Mouse (Mus musculus): ENCODE measurements around the gene Smyd5. TPM values are rescaled to one million over a fixed set of nuclear protein-coding genes. Genes with fewer than 3 reads are reported as not detected.

Gene Smyd5
- polyA plus RNA-seq, 1 experiment from 2014 or later: 42.5 TPM

- H3K27ac ChIP-seq (ENCODE audit: low read depth, low read length): no peak overlapping the region
- ATAC-seq (replicated peaks; ENCODE audit: insufficient number of reproducible peaks, low FRiP score, low TSS enrichment): no peak
- H3K27me3 ChIP-seq (ENCODE audit: control insufficient read depth, insufficient read depth, low read length): peaks cover 23% of the 10 kb centered on the region
- no peaks in the 10 kb centered on the region for H3K36me3 ChIP-seq (ENCODE audit: control insufficient read depth, insufficient read depth, low read length)
- no peak overlapping the region for H3K4me2 ChIP-seq
- WGBS (ENCODE audit: insufficient replicate concordance): 73% methylated on average over 3 of the region's 3 CpGs
- H3K9me3 ChIP-seq (replicated peaks; ENCODE audit: control insufficient read depth, low read length): no peaks in the 10 kb centered on the region
- H3K4me3 ChIP-seq (ENCODE audit: low read depth, low read length): no peak overlapping the region
- no peaks in the 10 kb centered on the region for H3K4me1 ChIP-seq (ENCODE audit: control insufficient read depth, insufficient read depth, low read length)
- H3K9ac ChIP-seq (ENCODE audit: low read depth, low read length): no peak overlapping the region
Observed at GRCm38 (mm10) chr6:85489717-85490116, 57.9 kb downstream of the Smyd5 start.

DNA sequence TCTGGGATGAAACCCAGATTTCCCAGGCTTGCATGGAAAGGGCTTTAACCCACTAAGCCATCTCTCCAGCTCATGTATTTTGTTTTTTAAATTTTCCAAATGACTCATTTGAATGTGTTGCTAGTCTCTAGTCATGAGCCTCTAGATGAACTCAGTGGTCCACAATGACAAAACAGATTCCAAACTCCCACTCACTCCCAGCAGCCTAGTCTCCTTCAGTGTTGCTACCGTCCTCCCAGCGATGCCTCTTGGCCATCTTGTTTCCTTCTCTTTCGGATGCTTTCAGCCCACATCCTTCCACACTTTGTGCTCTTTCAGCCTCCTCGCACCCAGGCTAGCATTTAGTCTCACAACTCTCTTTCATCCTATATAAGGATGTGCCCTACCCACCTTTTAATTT lies 58.5 kb downstream of the Smyd5 start:
- Histone ChIP-seq H3K9ac (ENCODE audit: low read depth, low read length) (no peak overlapping the region), H3K27me3 (ENCODE audit: control insufficient read depth, insufficient read depth, low read length) (peaks cover 18% of the 10 kb centered on the region), H3K4me1 (ENCODE audit: control insufficient read depth, insufficient read depth, low read length) (no peaks in the 10 kb centered on the region), H3K4me3 (ENCODE audit: low read depth, low read length) (no peak overlapping the region), H3K36me3 (ENCODE audit: control insufficient read depth, insufficient read depth, low read length) (no peaks in the 10 kb centered on the region), H3K9me3 (replicated peaks; ENCODE audit: control insufficient read depth, low read length) (no peaks in the 10 kb centered on the region), H3K4me2 (no peak overlapping the region), H3K27ac (ENCODE audit: low read depth, low read length) (no peak overlapping the region)
- WGBS (ENCODE audit: insufficient replicate concordance): 83% methylated on average over 4 of the region's 4 CpGs
- no peak for ATAC-seq (replicated peaks; ENCODE audit: insufficient number of reproducible peaks, low FRiP score, low TSS enrichment)

DNA sequence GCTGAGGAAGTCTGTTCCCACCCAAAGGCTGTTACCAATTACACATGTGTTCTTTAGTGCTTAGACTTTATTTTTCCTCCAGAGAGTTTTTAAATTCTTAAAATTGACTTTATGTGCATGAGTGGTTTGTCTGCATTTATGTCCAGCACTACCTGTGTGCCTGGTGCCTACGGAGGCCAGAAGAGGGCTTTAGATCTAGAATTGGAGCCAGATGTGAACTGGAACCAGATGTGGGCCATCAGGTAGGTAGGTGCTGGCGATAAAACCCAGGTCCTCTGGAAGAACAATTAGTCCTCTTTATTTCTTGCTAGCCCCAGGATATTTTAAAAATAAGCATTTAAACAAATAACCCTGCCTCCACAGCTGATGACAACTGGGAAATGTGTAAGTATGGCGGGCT lies 59.8 kb downstream of the Smyd5 start:
- Histone ChIP-seq H3K27ac (ENCODE audit: low read depth, low read length) (no peak overlapping the region), H3K4me2 (no peak overlapping the region), H3K36me3 (ENCODE audit: control insufficient read depth, insufficient read depth, low read length) (no peaks in the 10 kb centered on the region), H3K4me3 (ENCODE audit: low read depth, low read length) (no peak overlapping the region), H3K4me1 (ENCODE audit: control insufficient read depth, insufficient read depth, low read length) (no peaks in the 10 kb centered on the region), H3K9ac (ENCODE audit: low read depth, low read length) (no peak overlapping the region), H3K27me3 (ENCODE audit: control insufficient read depth, insufficient read depth, low read length) (peaks cover 4% of the 10 kb centered on the region), H3K9me3 (replicated peaks; ENCODE audit: control insufficient read depth, low read length) (no peaks in the 10 kb centered on the region)
- 82% methylated on average over 3 of the region's 3 CpGs for WGBS (ENCODE audit: insufficient replicate concordance)
- no peak for ATAC-seq (replicated peaks; ENCODE audit: insufficient number of reproducible peaks, low FRiP score, low TSS enrichment)

Other genes with a start within 250 kb of the Smyd5 start
- gene Emx1, start 244.6 kb upstream of the Smyd5 start, polyA plus RNA-seq (2014; fragmentation: Nextera tagmentation; extraction: Ambion mirVana): not detected in 2 replicates
- gene Sfxn5, start 98.6 kb upstream of the Smyd5 start, polyA plus RNA-seq (2014; fragmentation: Nextera tagmentation; extraction: Ambion mirVana): 3.6 and 5.6 TPM in 2 replicates
- gene Rab11fip5, start 57.4 kb upstream of the Smyd5 start, polyA plus RNA-seq (2014; fragmentation: Nextera tagmentation; extraction: Ambion mirVana): 16.1 and 17.5 TPM in 2 replicates
- gene Noto, start 8.1 kb upstream of the Smyd5 start, polyA plus RNA-seq (2014; fragmentation: Nextera tagmentation; extraction: Ambion mirVana): not detected in 2 replicates
- gene Cct7, start 19.5 kb downstream of the Smyd5 start, polyA plus RNA-seq (2014; fragmentation: Nextera tagmentation; extraction: Ambion mirVana): 445 and 477 TPM in 2 replicates
- 21.2 and 34.4 TPM in 2 replicates for gene Pradc1, start 20.0 kb downstream of the Smyd5 start, polyA plus RNA-seq (2014; fragmentation: Nextera tagmentation; extraction: Ambion mirVana)
- gene Fbxo41, start 71.0 kb downstream of the Smyd5 start, polyA plus RNA-seq (2014; fragmentation: Nextera tagmentation; extraction: Ambion mirVana): 0.06 TPM in 1 of 2 replicates, not detected in the other
- not detected in 2 replicates for gene Egr4, start 81.6 kb downstream of the Smyd5 start, polyA plus RNA-seq (2014; fragmentation: Nextera tagmentation; extraction: Ambion mirVana)
- 4.3 and 4.7 TPM in 2 replicates for gene Alms1, start 155.5 kb downstream of the Smyd5 start, polyA plus RNA-seq (2014; fragmentation: Nextera tagmentation; extraction: Ambion mirVana)